Mouse (Mus musculus) ES-E14 (cell line): Measurements from ENCODE around the gene Med11. TPM values are rescaled to one million over a fixed set of nuclear protein-coding genes. Genes with fewer than 3 reads are reported as not detected.
A peak's percentile ranks its signal among the peaks of the same experiment; 100 is the strongest.

Source experiments
- DNase-seq: peaks from one replicate; pipeline ENCODE4 v3.0.0-alpha.2; 2013; ENCODE audit warnings: low read depth, low spot score
- H3K27ac ChIP-seq: 2 replicates; pipeline ENCODE4 v1.5.1; 2012; ENCODE audit warnings: low read depth, mild to moderate bottlenecking, low read length, moderate library complexity, mixed read lengths; ENCODE audit not compliant: poor library complexity, insufficient read depth, severe bottlenecking
- H3K36me3 ChIP-seq: 2 replicates; pipeline ENCODE4 v1.6.1; 2012; ENCODE audit warnings: mild to moderate bottlenecking, low read length, moderate library complexity, mixed read lengths; ENCODE audit not compliant: control insufficient read depth, poor library complexity, insufficient read depth, severe bottlenecking
- H3K4me1 ChIP-seq, 2 experiments: fragments of 150-350 bp in 1 of 2; sonication (generic) in 1 of 2; 2 replicates each; pipeline ENCODE4 v1.6.1; 2012; ENCODE audit warnings: low read length in 2 of 2, mild to moderate bottlenecking in 1 of 2, mixed read lengths in 1 of 2; ENCODE audit not compliant: control insufficient read depth in 2 of 2, insufficient read depth in 2 of 2, poor library complexity in 1 of 2
- H3K4me3 ChIP-seq, 2 experiments: fragments of 150-350 bp in 1 of 2; sonication (generic) in 1 of 2; 2 replicates each; pipeline ENCODE4 v1.5.1; 2012; ENCODE audit warnings: low read length in 2 of 2, low read depth in 1 of 2, mild to moderate bottlenecking in 1 of 2, mixed read lengths in 1 of 2; ENCODE audit not compliant: insufficient read depth in 1 of 2, poor library complexity in 1 of 2, severe bottlenecking in 1 of 2
- H3K9ac ChIP-seq: 2 replicates; pipeline ENCODE4 v1.6.1; 2012; ENCODE audit warnings: low read depth, mild to moderate bottlenecking, low read length, mixed read lengths; ENCODE audit not compliant: poor library complexity, insufficient read depth, severe bottlenecking
- H3K9me3 ChIP-seq: fragments of 150-350 bp; sonication (generic); 2 replicates; pipeline ENCODE4 v1.6.1; 2012; ENCODE audit warnings: low read depth, mild to moderate bottlenecking, low read length; ENCODE audit not compliant: control insufficient read depth, insufficient read depth
- CHD2 ChIP-seq: IDR thresholded peaks from 2 replicates; pipeline ENCODE4 v1.6.1; 2014; ENCODE audit warnings: mild to moderate bottlenecking, low read depth, low read length, inconsistent platforms
- HCFC1 ChIP-seq: IDR thresholded peaks from 2 replicates; pipeline ENCODE4 v1.6.1; 2012; ENCODE audit warnings: low read length, inconsistent platforms, borderline replicate concordance; ENCODE audit not compliant: insufficient read depth
- MAFK ChIP-seq: IDR thresholded peaks from 2 replicates; pipeline ENCODE4 v1.6.1; 2014; ENCODE audit warnings: mild to moderate bottlenecking, low read depth, low read length, inconsistent platforms; ENCODE audit not compliant: insufficient read depth
- ZC3H11A ChIP-seq: IDR thresholded peaks from 2 replicates; pipeline ENCODE4 v1.6.1; 2012; ENCODE audit warnings: low read depth, mild to moderate bottlenecking, inconsistent platforms, low read length, borderline replicate concordance
- ZNF384 ChIP-seq: IDR thresholded peaks from 2 replicates; pipeline ENCODE4 v1.6.1; 2012; ENCODE audit warnings: low read depth, low read length, inconsistent platforms
- in situ Hi-C, 2 experiments: fragments of 600-800 bp; cut with MboI; formaldehyde crosslinking; loops; one replicate each; pipeline ENCODE4 v1.15.1; 2025; ENCODE audit warnings: low sequenced_read_pairs in 2 of 2, inconsistent platforms in 1 of 2; ENCODE audit not compliant: unreplicated experiment in 2 of 2
- total RNA-seq: library from RNA; depleted of rRNA; stranded (reverse); fragments of 300-350 nt; gene quantifications from 2 replicates; pipeline ENCODE4 v1.2.3, GENCODE M21; 2012

Gene Med11
- total RNA-seq, 1 experiment, result 31.2 TPM

GRCm38 (mm10) chr11:70432048-70432894 lies 19.4 kb upstream of the Med11 start, which contains the start of gene Arrb2:
Arrb2 (plus strand) TSS chr11:70432635.
- in situ Hi-C loops, result no loop called here
- peak; percentile 96 for DNase-seq
- H3K36me3 ChIP-seq, result peaks cover 14% of the 10 kb centered on the region
- H3K4me1 ChIP-seq, result peaks cover 2 to 13% of the 10 kb centered on the region in 2 experiments; a peak in 2 of 4 replicates
- TF ChIP-seq CHD2 (no peak), HCFC1 (0 out of 2 replicates have a peak, but pooled peaks have one; percentile 51), MAFK (0 out of 2 replicates have a peak, but pooled peaks have one; percentile 26), ZNF384 (peak; percentile 97), ZC3H11A (no peak)
- H3K9me3 ChIP-seq, result no peaks in the 10 kb centered on the region
- peak within 1 kb of the TSS; percentile 84 to 96 for H3K4me3 ChIP-seq
- no peak within 1 kb of the TSS; the same call in 1 of the 2 replicates for H3K27ac ChIP-seq
- peak within 1 kb of the TSS; percentile 83 for H3K9ac ChIP-seq

- in situ Hi-C loops, result no loop called here
- Histone ChIP-seq H3K36me3 (peaks cover 20% of the 10 kb centered on the region), H3K4me1 (peaks cover 2 to 13% of the 10 kb centered on the region in 2 experiments; a peak in 2 of 4 replicates), H3K4me3 (peak overlapping the region; percentile 84 to 96), H3K27ac (no peak overlapping the region; the same call in 1 of the 2 replicates), H3K9me3 (no peaks in the 10 kb centered on the region), H3K9ac (peak overlapping the region; percentile 83)
- TF ChIP-seq ZNF384 (no peak), HCFC1 (no peak), MAFK (no peak), ZC3H11A (no peak), CHD2 (no peak)
- DNase-seq, result no peak
Measured at GRCm38 (mm10) chr11:70432895-70433568, 18.7 kb upstream of the Med11 start.

DNA sequence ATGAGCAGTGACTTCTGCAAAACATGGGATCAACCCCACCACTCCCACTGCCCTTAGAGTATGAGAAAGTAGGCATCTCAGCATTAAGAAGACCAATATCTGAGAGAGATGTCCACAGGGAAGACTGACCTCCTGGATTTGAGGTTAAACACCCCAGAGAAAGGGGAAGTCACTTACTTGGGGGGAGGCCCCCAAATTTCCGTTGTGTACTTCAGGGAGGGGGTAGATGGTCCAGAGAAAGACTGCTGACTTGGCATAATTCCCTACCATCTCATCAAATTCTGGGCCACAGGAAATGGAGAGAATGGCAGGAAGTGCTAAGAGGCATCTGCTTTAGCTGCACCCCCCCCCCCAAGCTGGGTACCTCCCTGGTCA lies 18.2 kb upstream of the Med11 start:
- in situ Hi-C loops, result no loop called here
- Histone ChIP-seq H3K9ac (no peak overlapping the region; the same call in 1 of the 2 replicates), H3K27ac (no peak overlapping the region), H3K4me1 (peaks cover 2 to 13% of the 10 kb centered on the region in 2 experiments; a peak in 2 of 4 replicates), H3K36me3 (peaks cover 23% of the 10 kb centered on the region), H3K9me3 (no peaks in the 10 kb centered on the region), H3K4me3 (peak overlapping the region in 1 of 2 experiments; percentile 96; a peak in 1 of 4 replicates)
- no peak for DNase-seq
- TF ChIP-seq ZC3H11A (no peak), MAFK (peak; percentile 84)

DNA sequence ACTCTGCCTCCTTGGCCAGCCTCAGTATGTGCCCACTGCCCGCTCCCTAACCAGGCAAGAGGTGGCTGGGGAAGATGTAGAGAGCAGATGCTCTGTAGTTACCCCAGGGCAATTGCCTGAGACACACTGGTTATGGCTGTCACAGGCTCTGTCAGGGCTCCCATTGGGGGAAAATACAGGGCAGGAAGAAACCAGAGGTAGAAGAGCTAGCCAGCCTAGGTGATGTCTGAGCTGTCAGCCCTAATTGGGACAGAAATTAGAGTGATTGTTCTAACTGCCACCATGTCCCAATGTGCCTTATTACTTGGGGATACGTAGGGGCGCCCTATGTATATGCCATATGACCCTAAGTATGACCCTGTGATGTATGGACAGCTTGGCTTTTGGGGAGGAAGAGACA lies 17.8 kb upstream of the Med11 start:
- Histone ChIP-seq H3K4me3 (no peak overlapping the region), H3K36me3 (peaks cover 25% of the 10 kb centered on the region), H3K27ac (no peak overlapping the region), H3K9ac (no peak overlapping the region; the same call in 1 of the 2 replicates), H3K9me3 (no peaks in the 10 kb centered on the region), H3K4me1 (peaks cover 2 to 13% of the 10 kb centered on the region in 2 experiments; a peak in 2 of 4 replicates)
- in situ Hi-C loops, result no loop called here
- DNase-seq, result no peak
- no peak for TF ChIP-seq ZC3H11A
- TF ChIP-seq HCFC1, result no peak
- TF ChIP-seq ZNF384, result no peak
- no peak for TF ChIP-seq CHD2
- no peak for TF ChIP-seq MAFK
